Mouse (Mus musculus) neural tube, embryonic 10.5 days (tissue): ENCODE data around the gene Slc30a1.

Experiments
- DNase-seq: peaks from one replicate; pipeline ENCODE4 v3.0.0-alpha.2; 2017; ENCODE audit warnings: low spot score; ENCODE audit errors: extremely low spot score

The Slc30a1 gene

GRCm38 (mm10) chr1:191906571-191907430 lies at the start of gene Slc30a1:
TSS of gene Slc30a1 (plus strand) at chr1:191906767.
- DNase-seq: peak; percentile 98

GRCm38 (mm10) chr1:191856886-191857651 lies 49.5 kb upstream of the Slc30a1 start:
- DNase-seq: no peak

- no peak for DNase-seq
These were observed 48.4 kb upstream of the Slc30a1 start for GRCm38 (mm10) chr1:191858136-191858535.

GRCm38 (mm10) chr1:191859847-191860246 lies 46.7 kb upstream of the Slc30a1 start:
- no peak for DNase-seq

- no peak for DNase-seq
These were observed 45.3 kb upstream of the Slc30a1 start for GRCm38 (mm10) chr1:191861247-191861646.

GRCm38 (mm10) chr1:191863833-191864550 lies 42.6 kb upstream of the Slc30a1 start:
- DNase-seq: no peak

- no peak for DNase-seq
These were observed 42.0 kb upstream of the Slc30a1 start for GRCm38 (mm10) chr1:191864551-191865027.

GRCm38 (mm10) chr1:191872076-191872710 lies 34.4 kb upstream of the Slc30a1 start:
- no peak for DNase-seq

GRCm38 (mm10) chr1:191875006-191875405 lies 31.6 kb upstream of the Slc30a1 start:
- no peak for DNase-seq

- no peak for DNase-seq
These were observed 30.8 kb upstream of the Slc30a1 start for GRCm38 (mm10) chr1:191875683-191876305.

- no peak for DNase-seq
These were observed 28.9 kb upstream of the Slc30a1 start for GRCm38 (mm10) chr1:191877681-191878080.

- no peak for DNase-seq
These were observed 28.0 kb upstream of the Slc30a1 start for GRCm38 (mm10) chr1:191878518-191878921.

- no peak for DNase-seq
These were observed 26.3 kb upstream of the Slc30a1 start for GRCm38 (mm10) chr1:191880247-191880646.

- no peak for DNase-seq
These were observed 25.5 kb upstream of the Slc30a1 start for GRCm38 (mm10) chr1:191880921-191881609.

GRCm38 (mm10) chr1:191881663-191882062 lies 24.9 kb upstream of the Slc30a1 start:
- DNase-seq: no peak

- no peak for DNase-seq
These were observed 23.9 kb upstream of the Slc30a1 start for GRCm38 (mm10) chr1:191882474-191883206.

- no peak for DNase-seq
These were observed 22.9 kb upstream of the Slc30a1 start for GRCm38 (mm10) chr1:191883654-191884053.

GRCm38 (mm10) chr1:191891912-191892311 lies 14.7 kb upstream of the Slc30a1 start:
- DNase-seq: no peak

GRCm38 (mm10) chr1:191894386-191894785 lies 12.2 kb upstream of the Slc30a1 start:
- no peak for DNase-seq
